Mouse (Mus musculus) stomach, embryonic 14.5 days (tissue): ENCODE data around the gene Traf7. TPM values are rescaled to one million over a fixed set of nuclear protein-coding genes. Genes with fewer than 3 reads are reported as not detected.
A peak's percentile ranks its signal among the peaks of the same experiment; 100 is the strongest.

ENCODE experiments used
- ATAC-seq: fragments of 200-750 bp; cut with Nextera tagmentation; 2 replicates; pipeline ENCODE4 v1.8.0; 2017; ENCODE audit warnings: low read depth, moderate TSS enrichment; ENCODE audit not compliant: insufficient number of reproducible peaks, insufficient read depth, low FRiP score
- H3K27ac ChIP-seq: fragments of 300-500 bp; sonication (generic); 2 replicates; pipeline ENCODE4 v1.5.1; 2014; ENCODE audit warnings: mild to moderate bottlenecking, low read length, moderate library complexity, mixed read lengths
- H3K27me3 ChIP-seq: fragments of 300-500 bp; sonication (generic); 2 replicates; pipeline ENCODE4 v1.6.1; 2014; ENCODE audit warnings: low read length, control low read depth, mixed read lengths; ENCODE audit not compliant: control insufficient read depth, insufficient read depth
- H3K36me3 ChIP-seq: fragments of 300-500 bp; sonication (generic); 2 replicates; pipeline ENCODE4 v1.6.1; 2014; ENCODE audit warnings: mild to moderate bottlenecking, control low read depth, low read length, moderate library complexity, mixed read lengths; ENCODE audit not compliant: control insufficient read depth, insufficient read depth
- H3K4me1 ChIP-seq: fragments of 300-500 bp; sonication (generic); 2 replicates; pipeline ENCODE4 v1.6.1; 2014; ENCODE audit warnings: low read length, control low read depth, mixed read lengths; ENCODE audit not compliant: control insufficient read depth, insufficient read depth
- H3K4me2 ChIP-seq: fragments of 300-500 bp; sonication (generic); replicated peaks from 2 replicates; pipeline ENCODE4 v1.6.1; 2014; ENCODE audit warnings: low read depth, low read length, control low read depth
- H3K4me3 ChIP-seq: fragments of 300-500 bp; sonication (generic); 2 replicates; pipeline ENCODE4 v1.5.1; 2014; ENCODE audit warnings: low read depth, low read length, control low read depth
- H3K9ac ChIP-seq: fragments of 300-500 bp; sonication (generic); replicated peaks from 2 replicates; pipeline ENCODE4 v1.6.1; 2014; ENCODE audit warnings: low read depth, mild to moderate bottlenecking, control low read depth, low read length, moderate library complexity, mixed read lengths
- H3K9me3 ChIP-seq: fragments of 300-500 bp; sonication (generic); 2 replicates; pipeline ENCODE4 v1.6.1; 2016; ENCODE audit warnings: low read depth, low read length, control low read depth; ENCODE audit not compliant: control insufficient read depth
- WGBS: fragments of 180-500 bp; shearing (Covaris S2); extraction: QIAGEN DNeasy Blood & Tissue Kit; methylation state at CpG from one replicate; pipeline ENCODE4 v1.1.7; 2014; 5-methylcytosine and 5-hydroxymethylcytosine counted together
- polyA plus RNA-seq: library from polyadenylated mRNA; unstranded; fragments of >200 nt; fragmentation: Nextera tagmentation; extraction: Ambion mirVana; gene quantifications from 2 replicates; pipeline ENCODE4 v1.2.1, GENCODE M21; 2014

Gene Traf7
- polyA plus RNA-seq, 1 experiment from 2014 or later = 87.6 TPM

DNA sequence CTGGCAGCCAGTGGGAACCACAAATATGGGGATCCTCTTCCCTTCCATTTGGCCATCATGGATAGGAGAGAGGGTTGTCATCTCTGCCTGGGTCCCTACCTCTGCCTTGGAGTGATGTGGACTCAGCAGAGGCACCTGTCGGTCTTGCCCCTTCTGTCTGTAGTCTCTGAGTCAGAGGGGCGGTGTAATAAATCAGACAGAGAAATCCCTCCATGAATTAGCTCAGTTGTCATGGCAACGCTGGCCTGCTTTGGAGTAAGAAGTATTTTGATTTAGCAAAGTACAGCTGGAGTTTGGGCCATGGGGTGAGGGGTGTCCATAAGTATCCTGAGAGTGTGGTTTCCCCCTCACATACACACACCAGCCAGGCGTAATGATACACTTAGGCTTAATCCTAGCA is 37.3 kb downstream of the Traf7 start:
- H3K9me3 ChIP-seq = no peaks in the 10 kb centered on the region
- ATAC-seq = no peak
- no peaks in the 10 kb centered on the region for H3K27me3 ChIP-seq
- H3K9ac ChIP-seq = no peak overlapping the region
- WGBS = 66% methylated on average over 4 of the region's 4 CpGs
- no peaks in the 10 kb centered on the region for H3K36me3 ChIP-seq
- H3K4me2 ChIP-seq = no peak overlapping the region
- H3K4me1 ChIP-seq = peaks cover 14% of the 10 kb centered on the region
- H3K27ac ChIP-seq = no peak overlapping the region
- no peak overlapping the region for H3K4me3 ChIP-seq

DNA sequence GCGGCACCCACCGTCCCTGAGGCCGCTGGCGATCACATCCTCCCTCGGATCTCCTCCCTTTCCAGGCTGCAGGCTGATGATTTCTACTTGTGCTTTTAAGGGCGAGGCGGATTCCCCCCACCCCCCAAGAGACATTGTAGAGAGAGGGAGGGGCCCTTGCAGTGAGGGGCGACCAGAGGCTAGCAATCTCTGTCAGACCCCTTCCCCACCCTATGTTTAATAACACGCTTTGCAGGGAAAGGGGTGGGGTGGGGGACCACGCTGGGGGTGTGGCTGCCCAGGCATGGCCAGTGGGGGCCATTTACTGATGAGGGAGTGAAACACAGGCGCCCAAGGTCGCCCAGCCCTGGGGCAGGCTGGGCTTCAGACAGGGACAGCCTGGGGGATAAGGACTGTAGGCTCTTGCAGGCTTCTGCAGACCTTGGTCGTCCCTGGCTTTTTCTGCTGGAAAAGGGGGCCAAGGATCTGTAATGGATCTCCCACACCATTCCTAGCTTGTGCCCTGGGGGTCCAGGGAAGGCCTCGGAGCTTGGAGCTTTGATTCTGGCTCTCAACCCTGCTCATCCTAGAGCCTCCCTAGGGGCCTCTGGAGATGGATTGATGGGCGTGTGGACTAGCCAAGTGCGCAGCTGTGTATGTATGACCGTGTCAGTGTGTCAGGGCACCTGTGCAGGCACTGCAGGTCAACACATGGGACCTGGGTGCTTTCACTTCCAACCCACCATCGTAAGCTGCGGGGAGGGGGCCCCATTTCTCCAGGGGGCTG is 38.3 kb downstream of the Traf7 start:
- peak overlapping the region; percentile 51 for H3K9ac ChIP-seq

GRCm38 (mm10) chr17:24488662-24489264 is 39.0 kb downstream of the Traf7 start:
- no peaks in the 10 kb centered on the region for H3K27me3 ChIP-seq
- peak overlapping the region; percentile 51 for H3K9ac ChIP-seq
- 0 out of 2 replicates have a peak overlapping the region, but pooled peaks have one; percentile 33 for H3K27ac ChIP-seq
- H3K4me2 ChIP-seq = peak overlapping the region; percentile 99
- no peaks in the 10 kb centered on the region for H3K36me3 ChIP-seq
- peak overlapping the region; percentile 79 for H3K4me3 ChIP-seq
- peak; percentile 70 for ATAC-seq
- peaks cover 15% of the 10 kb centered on the region for H3K4me1 ChIP-seq
- WGBS = under 1% methylated on average over 65 of the region's 81 CpGs
- H3K9me3 ChIP-seq = no peaks in the 10 kb centered on the region

More for the DNA sequence above, 38.3 kb downstream of the Traf7 start:
- no peaks in the 10 kb centered on the region for H3K9me3 ChIP-seq
- H3K4me3 ChIP-seq = peak overlapping the region; percentile 79
- H3K27me3 ChIP-seq = no peaks in the 10 kb centered on the region
- 17% methylated on average over 19 of the region's 19 CpGs for WGBS
- no peak for ATAC-seq
- peaks cover 15% of the 10 kb centered on the region for H3K4me1 ChIP-seq
- no peak overlapping the region for H3K27ac ChIP-seq
- H3K4me2 ChIP-seq = peak overlapping the region; percentile 99
- H3K36me3 ChIP-seq = no peaks in the 10 kb centered on the region

GRCm38 (mm10) chr17:24488186-24488661 is 39.5 kb downstream of the Traf7 start, which contains the start of gene Caskin1:
Gene Caskin1, plus strand, starts transcription at chr17:24488601.
- Histone ChIP-seq H3K4me1 (peaks cover 15% of the 10 kb centered on the region), H3K36me3 (no peaks in the 10 kb centered on the region), H3K27me3 (no peaks in the 10 kb centered on the region), H3K27ac (0 out of 2 replicates have a peak within 1 kb of the TSS, but pooled peaks have one; percentile 33), H3K9ac (peak within 1 kb of the TSS; percentile 51), H3K4me2 (peak within 1 kb of the TSS; percentile 99), H3K9me3 (no peaks in the 10 kb centered on the region), H3K4me3 (peak within 1 kb of the TSS; percentile 79)
- ATAC-seq = peak; percentile 38; the same call in 1 of the 2 replicates
- 1% methylated on average over 43 of the region's 45 CpGs for WGBS

DNA sequence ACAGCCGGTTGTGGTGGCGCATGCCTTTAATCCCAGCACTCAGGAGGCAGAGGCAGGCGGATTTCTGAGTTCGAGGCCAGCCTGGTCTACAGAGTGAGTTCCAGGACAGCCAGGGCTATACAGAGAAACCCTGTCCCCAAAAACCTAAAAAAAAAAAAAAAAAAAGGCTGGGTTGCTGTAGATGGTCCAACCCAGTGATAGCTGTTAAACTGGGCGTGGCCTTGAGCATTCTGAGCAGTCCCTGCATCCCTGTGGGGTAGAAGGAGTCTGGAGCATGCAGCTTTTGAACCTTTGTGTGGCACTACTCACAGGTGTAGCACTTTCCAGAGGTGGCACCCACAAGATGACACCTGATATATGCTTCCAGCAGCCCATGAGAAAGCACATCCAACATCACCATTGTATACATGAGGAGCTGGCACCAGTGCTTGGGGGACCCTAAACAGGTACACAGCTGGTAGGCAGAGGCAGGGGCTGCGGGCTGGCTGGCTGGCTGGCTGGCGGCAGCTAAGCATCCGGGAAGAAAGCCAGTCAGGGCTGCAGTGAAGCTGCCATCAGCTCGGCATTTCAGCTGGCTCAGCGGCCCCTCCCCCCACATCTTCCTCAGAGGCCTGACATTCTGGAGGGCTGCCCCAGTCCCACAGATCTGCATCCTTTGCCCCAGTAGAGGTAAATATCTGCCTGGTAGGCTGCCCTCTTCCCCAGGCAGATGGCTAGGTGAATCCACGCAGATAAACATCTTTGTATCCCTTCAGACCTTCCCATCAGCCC is 42.5 kb downstream of the Traf7 start:
- Histone ChIP-seq H3K36me3 (no peaks in the 10 kb centered on the region), H3K4me1 (peaks cover 15% of the 10 kb centered on the region), H3K27ac (no peak overlapping the region), H3K4me2 (no peak overlapping the region), H3K9ac (no peak overlapping the region), H3K27me3 (no peaks in the 10 kb centered on the region), H3K9me3 (no peaks in the 10 kb centered on the region), H3K4me3 (no peak overlapping the region)
- 42% methylated on average over 11 of the region's 11 CpGs for WGBS
- no peak for ATAC-seq

DNA sequence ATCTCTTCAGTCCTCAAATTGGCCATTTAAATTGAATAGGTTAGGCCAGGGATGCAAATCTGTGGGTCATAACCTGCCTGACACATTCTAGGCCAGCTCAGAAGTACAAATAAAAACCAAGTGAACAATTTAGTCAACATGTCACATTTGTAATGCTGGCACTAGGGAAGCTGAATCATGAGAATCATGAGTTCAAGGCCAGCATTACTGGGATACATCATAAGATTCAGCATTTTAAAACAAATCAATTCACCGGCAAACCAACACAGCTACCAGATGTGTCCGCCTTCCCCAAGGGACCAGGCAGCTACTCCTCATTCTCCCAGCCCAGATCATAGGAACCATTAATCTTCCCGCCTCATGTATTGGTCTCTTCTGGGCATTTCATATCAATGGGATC is 44.2 kb downstream of the Traf7 start:
- no peaks in the 10 kb centered on the region for H3K27me3 ChIP-seq
- no peak overlapping the region for H3K9ac ChIP-seq
- H3K9me3 ChIP-seq = no peaks in the 10 kb centered on the region
- H3K4me2 ChIP-seq = no peak overlapping the region
- peaks cover 6% of the 10 kb centered on the region for H3K4me1 ChIP-seq
- H3K27ac ChIP-seq = no peak overlapping the region
- no peak for ATAC-seq
- H3K4me3 ChIP-seq = no peak overlapping the region
- 90% methylated on average over 3 of the region's 3 CpGs for WGBS
- H3K36me3 ChIP-seq = no peaks in the 10 kb centered on the region

GRCm38 (mm10) chr17:24481027-24481815 is 46.5 kb downstream of the Traf7 start:
- no peaks in the 10 kb centered on the region for H3K27me3 ChIP-seq
- H3K4me1 ChIP-seq = peaks cover 9% of the 10 kb centered on the region
- H3K4me2 ChIP-seq = no peak overlapping the region
- H3K4me3 ChIP-seq = no peak overlapping the region
- ATAC-seq = no peak
- H3K9me3 ChIP-seq = no peaks in the 10 kb centered on the region
- H3K27ac ChIP-seq = no peak overlapping the region
- H3K36me3 ChIP-seq = peaks cover 10% of the 10 kb centered on the region
- 92% methylated on average over 20 of the region's 20 CpGs for WGBS
- no peak overlapping the region for H3K9ac ChIP-seq
